Mouse (Mus musculus) fat pad, adult 2 months (tissue): ENCODE results near the gene Pnkp.

Source experiments
- DNase-seq: peaks from one replicate; pipeline ENCODE4 v3.0.0-alpha.2; 2011; ENCODE audit warnings: low read depth, low spot score; ENCODE audit errors: extremely low read depth

The Pnkp gene

GRCm38 (mm10) chr7:44852259-44853027, 4.5 kb upstream of the Pnkp start:
- no peak for DNase-seq

DNA sequence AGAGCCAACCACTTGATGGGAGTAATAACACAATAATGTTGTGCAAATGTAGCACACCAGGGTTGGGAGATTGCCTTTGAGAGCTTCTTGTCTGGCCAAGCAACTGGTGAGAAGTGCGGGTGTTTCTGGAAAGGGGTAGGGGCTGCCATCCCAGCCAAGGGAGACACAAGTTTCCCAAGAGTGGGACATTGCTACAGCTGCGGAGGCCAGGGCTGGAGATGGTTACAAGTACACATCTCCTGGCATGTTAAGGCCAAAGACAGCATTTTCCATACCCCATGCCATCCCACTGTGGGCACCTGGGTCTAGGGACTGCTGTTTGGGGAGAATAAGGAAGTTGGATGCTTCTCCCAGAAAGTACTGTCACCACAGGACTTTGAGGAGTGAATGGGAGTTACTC, 3.9 kb upstream of the Pnkp start:
- no peak for DNase-seq

GRCm38 (mm10) chr7:44853596-44854355, 3.2 kb upstream of the Pnkp start:
- DNase-seq = no peak

DNA sequence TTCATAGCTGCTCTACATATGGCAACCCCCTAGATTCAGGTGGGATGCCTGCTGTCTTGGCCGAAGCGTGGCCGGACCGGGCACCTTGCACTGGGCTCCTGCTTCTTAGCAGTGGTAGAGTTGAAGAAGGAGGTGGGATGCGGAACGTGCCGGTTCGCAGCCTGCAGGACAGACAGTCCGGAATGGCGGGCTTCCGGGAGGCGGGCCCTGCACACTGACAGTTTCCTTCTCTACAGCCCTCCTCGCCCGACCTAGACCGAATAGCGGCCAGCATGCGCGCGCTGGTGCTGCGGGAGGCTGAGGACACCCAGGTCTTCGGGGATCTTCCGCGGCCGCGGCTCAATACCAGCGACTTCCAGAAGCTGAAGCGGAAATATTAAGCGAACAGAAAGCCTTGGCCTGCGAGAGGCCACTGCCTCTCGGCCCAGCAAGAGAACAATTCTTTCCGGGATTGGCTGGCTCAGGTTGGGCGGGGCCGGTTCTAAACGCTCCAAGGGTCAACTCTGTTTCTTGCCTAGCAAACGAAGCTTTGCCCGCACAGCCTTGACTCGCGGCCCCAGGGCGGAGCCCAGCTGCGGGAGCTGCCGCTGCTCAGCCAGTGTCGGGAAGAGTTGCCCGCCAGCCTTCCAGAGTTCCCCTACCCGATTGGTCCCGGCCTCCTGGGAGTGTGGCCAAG, 2.4 kb upstream of the Pnkp start:
- no peak for DNase-seq

- no peak for DNase-seq
Observed at GRCm38 (mm10) chr7:44855036-44855435, 1.9 kb upstream of the Pnkp start.

DNA sequence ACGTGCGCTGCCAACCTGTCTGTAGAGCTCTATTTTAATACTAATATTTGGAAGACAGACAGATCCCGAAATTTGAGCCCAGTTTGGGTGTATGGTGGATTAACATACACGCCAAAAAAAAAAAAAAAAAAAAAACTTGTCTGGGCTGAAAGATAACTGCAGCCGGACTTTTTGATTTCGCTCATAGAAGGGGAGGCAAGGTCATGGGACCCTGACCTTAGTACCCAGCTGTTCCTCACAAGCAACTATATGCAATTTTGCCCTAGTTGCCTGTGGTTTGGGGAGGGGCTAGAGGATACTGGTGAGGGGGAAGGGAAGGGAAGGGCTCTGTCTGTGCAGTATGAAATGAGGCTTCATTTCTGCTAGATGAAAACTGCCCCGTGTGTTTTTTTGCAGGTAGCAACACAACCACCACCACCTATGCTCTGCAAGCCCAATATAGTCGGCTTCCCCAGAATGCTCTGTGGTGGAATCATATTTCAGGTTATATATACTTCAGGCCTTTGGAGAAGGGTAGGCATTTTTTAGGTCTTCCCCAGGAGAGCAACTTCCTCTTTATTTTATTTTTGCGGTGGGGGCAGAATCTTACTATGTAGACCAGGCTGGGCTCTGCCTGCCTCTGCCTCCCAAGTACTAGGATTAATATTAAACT, 548 bp upstream of the Pnkp start:
- no peak for DNase-seq

- DNase-seq = no peak
Observed at GRCm38 (mm10) chr7:44857905-44858304, 966 bp downstream of the Pnkp start.

DNA sequence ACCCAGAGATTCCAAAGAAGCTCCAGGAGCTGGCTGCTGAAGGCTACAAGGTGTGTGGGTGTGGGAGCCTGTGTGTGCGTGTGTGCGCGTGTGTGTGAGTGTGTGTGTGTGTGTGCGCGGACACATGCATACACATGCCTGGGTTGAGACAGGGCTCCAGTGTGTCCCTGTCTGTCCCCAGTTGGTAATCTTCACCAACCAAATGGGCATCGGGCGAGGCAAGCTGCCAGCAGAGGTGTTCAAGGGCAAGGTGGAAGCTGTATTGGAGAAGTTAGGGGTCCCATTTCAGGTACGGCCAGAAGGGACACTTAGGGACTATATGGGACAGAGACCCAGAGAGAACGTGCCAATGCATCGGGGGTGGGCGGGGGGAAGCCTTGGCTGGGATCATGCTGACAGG, 3.0 kb downstream of the Pnkp start:
- DNase-seq = no peak

GRCm38 (mm10) chr7:44860576-44861428, 3.9 kb downstream of the Pnkp start:
- DNase-seq = no peak

DNA sequence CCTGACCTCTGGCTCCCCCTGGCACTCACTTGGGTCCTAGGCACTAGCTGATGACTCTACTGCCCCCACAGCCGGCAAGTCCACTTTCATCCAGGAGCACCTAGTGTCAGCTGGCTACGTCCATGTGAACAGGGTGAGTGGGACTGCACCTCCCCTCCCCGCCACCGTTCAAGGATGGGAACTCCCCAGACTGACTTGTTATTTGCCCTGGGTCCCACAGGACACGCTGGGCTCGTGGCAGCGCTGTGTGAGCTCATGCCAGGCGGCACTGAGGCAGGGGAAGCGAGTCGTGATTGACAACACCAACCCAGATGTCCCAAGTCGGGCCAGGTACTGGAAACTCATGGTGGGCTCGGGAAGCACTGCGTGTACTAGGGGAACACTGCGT, 4.5 kb downstream of the Pnkp start:
- no peak for DNase-seq

DNA sequence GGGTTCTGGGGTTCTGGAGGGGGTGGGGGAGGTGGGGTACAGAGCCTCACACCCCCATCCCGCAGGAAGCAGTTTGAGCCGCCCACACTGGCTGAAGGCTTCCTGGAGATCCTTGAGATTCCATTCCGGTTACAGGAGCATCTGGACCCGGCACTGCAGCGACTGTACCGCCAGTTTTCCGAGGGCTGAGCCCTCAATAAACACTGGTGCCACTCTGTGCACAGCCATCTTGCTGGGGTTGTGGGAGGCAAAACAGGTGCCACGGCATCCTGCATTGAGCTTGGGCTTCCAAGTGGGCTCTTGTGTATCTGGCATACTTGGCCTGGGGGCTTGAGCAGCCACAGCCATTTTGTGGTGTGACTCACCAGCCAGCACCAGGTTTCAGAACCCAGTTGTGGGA, 5.5 kb downstream of the Pnkp start:
- DNase-seq = no peak

- no peak for DNase-seq
Observed at GRCm38 (mm10) chr7:44863210-44863609, 6.3 kb downstream of the Pnkp start.

GRCm38 (mm10) chr7:44863982-44864494, 7.1 kb downstream of the Pnkp start:
- DNase-seq = no peak

- no peak for DNase-seq
Observed at GRCm38 (mm10) chr7:44864595-44865542, 7.9 kb downstream of the Pnkp start.

DNA sequence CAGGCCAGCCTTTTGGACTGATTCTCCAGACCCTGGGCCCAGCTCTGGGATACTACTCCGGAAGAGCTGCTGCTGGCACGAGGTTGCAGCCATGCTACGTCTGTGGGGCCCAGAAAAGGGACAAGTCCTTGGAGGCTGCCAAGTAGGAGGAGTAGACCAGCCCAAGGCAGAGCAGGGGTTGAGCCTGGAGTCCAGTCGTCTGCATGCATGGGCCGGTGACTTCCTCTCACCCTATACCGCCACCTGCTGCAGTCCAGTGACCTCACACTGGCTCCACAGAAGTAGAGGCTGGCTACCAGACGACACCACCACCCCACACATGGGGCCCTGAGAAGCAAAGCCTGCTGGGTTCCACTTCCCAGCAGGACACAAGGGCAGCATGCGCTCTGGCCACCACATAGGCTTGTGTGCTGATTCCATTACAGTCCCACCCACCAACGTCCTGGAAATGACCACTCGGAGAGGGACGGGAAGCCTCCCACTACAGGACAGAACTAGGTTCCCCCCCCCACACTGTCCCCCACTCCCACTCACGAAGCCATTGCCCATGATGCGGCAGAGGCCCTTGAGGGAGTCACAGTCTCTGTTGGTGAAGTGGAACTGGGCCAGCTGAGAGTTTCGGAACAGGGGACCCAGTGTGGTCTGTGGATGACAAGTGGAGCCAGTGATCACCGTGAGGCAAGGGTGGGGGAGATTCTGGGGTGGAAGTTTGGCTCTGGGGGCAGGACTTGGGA, 9.5 kb downstream of the Pnkp start:
- no peak for DNase-seq

DNA sequence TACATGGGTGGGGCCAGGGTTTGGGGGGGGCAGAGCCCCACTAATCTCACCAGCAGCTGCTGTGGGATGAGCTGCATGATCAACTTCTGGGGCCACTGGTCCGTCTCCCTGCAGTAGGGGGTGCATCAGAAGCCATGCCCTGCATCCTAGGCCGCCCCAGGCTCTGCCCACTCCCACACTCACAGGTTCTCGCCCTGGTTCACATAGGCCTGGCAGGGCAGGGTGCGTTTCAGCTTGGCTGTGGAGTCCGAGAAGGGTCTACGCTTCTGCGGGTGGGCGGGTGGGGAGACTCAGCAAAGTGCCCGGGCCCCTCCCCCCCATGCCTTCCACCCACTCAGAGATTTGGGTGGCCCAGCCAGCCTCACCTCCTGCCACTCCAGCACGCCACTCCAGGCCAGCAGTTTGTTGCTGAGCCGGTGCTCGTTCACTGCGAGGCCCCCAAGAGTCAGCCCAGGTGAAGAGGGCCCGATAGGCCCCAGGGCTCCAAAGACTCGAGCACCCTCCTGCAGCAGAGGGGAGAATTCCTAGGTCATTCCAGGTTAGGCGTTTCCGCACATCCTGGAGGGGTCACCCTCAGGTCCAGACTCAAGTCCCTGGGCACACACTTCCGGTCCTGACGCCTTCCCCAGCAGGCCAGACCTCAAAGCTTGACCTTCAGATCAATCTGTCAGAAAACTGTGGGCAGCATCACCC, 10.2 kb downstream of the Pnkp start:
- no peak for DNase-seq

DNA sequence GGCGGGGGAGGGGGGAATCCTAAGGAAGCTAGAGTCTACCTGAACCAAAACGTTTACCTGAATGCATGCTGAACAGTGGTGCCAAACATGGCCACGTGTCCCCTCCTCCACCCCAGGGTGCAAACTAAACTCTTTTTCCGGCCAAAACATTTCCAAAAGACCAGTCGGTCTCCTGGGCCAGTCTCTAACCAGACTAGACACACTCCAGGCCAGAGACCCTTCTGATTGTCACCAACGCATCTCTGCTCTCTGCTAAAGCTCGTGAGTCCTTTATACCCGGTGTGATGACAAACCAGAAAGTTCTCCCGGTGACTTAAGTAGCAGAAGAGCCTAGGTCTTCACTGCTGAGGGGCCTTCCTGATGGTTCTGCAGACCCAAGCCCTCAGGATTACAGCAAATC, 10.9 kb downstream of the Pnkp start:
- no peak for DNase-seq

DNA sequence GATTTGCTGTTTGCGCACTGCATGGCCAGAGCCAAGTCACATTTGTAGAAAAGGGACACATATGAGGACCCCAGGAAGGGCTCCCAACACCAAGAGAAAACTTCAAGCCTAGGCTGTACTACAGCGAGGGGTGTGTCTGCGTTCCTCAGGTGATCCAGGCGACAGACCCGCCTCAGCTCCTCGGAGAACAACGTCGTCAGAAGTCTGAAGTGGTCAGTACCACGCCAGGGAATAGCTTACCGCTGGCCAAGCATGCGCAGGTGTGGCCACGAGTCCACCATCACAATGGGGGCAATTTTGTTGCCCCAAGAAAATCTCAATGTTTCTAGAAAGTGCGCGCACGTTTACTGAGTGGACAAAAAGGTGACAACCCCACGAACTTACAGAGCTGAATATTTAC, 11.5 kb downstream of the Pnkp start:
- no peak for DNase-seq
